Mouse (Mus musculus) olfactory bulb, adult 2 months (tissue): ENCODE measurements around the gene Mnat1. TPM values are rescaled to one million over a fixed set of nuclear protein-coding genes. Genes with fewer than 3 reads are reported as not detected.
A peak's percentile ranks its signal among the peaks of the same experiment; 100 is the strongest.
"Not testable (repeated sequence)": the region's sequence is repeated elsewhere in the genome, so short reads cannot be mapped to it uniquely, and the experiment has no call there.

Source experiments
- H3K27ac ChIP-seq: fragments of 200-500 bp; 2 replicates; pipeline ENCODE4 v1.5.1; 2012; ENCODE audit warnings: low read depth, low read length; ENCODE audit not compliant: insufficient read depth
- H3K4me1 ChIP-seq: fragments of 200-500 bp; 2 replicates; pipeline ENCODE4 v1.6.1; 2012; ENCODE audit warnings: low read length; ENCODE audit not compliant: control insufficient read depth, insufficient read depth
- H3K4me3 ChIP-seq: fragments of 200-500 bp; 2 replicates; pipeline ENCODE4 v1.5.1; 2012; ENCODE audit warnings: mild to moderate bottlenecking, low read depth, low read length, moderate library complexity; ENCODE audit not compliant: insufficient read depth
- CTCF ChIP-seq: fragments of 200-500 bp; IDR thresholded peaks from 2 replicates; pipeline ENCODE4 v1.5.1; 2012; ENCODE audit warnings: low read depth, mild to moderate bottlenecking, low read length, moderate library complexity; ENCODE audit not compliant: insufficient read depth
- POLR2A ChIP-seq: fragments of 200-500 bp; IDR thresholded peaks from 2 replicates; pipeline ENCODE4 v1.6.1; 2012; ENCODE audit warnings: mild to moderate bottlenecking, low read depth, low read length, moderate library complexity; ENCODE audit not compliant: insufficient read depth
- WGBS: fragments of 180-500 bp; shearing (Covaris S2); methylation state at CpG from one replicate; pipeline ENCODE4 v1.1.7; 2018; 5-methylcytosine and 5-hydroxymethylcytosine counted together
- polyA plus RNA-seq: library from polyadenylated mRNA; stranded (reverse); fragments of >200 nt; gene quantifications from 2 replicates; pipeline ENCODE4 v1.2.4, GENCODE M21; 2012; ENCODE audit warnings: low replicate concordance; ENCODE audit not compliant: missing spikeins, insufficient read depth, insufficient read length

Mnat1 gene
- polyA plus RNA-seq: not detected in 2 replicates

DNA sequence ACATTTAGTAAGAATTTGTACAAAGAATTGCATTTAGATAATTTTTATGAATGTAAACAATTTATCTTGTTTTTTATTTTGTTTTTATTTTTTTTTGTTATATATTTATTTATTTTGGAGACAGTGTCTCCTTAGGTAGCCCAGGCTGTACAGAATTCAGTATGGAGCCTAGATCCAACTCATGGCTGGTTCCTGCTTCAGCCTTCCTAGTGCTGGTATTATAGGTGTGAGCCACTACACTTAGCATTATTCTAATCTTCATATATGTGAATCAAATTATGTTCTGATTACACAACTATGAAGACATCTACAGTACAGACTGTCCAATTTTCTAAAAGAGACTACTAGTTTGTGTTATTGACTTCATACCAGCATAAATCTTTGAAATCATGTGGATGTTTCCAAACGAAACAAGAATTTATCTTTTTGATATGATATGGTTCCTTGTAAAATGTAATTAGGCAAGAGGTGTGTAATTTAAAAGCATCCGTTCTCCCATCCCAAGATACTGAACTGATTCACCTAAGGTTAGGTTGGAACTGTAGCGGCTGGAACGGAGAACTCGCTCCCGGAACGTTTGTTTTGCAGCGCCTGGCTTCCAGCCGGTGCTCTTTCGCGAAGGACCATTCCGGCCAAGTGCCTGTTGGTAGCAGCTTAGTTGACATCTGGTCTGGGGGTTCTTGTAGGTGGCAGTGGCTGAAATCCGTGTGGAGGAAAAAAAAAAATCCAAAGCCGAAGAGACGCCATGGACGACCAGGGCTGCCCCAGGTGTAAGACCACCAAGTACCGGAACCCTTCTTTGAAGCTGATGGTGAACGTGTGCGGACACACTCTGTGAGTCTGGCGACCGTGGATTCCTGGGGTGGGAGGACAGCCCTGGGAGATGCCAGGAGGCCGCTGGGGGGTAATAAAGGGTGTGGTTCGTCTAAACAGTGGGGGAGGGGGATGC, at the start of gene Mnat1:
Gene Mnat1, plus strand, starts transcription at position 625 of the 949 bp plus-strand sequence.
- Histone ChIP-seq H3K4me3 (peak within 1 kb of the TSS; percentile 87), H3K4me1 (peaks cover 5% of the 10 kb centered on the region), H3K27ac (no peak within 1 kb of the TSS)
- peak; percentile 41 for TF ChIP-seq POLR2A
- no peak for TF ChIP-seq CTCF
- 1% methylated on average over 23 of the region's 23 CpGs for WGBS

- not testable (repeated sequence) for H3K4me1 ChIP-seq, H3K4me3 ChIP-seq, H3K27ac ChIP-seq
- 90% methylated on average over 4 of the region's 4 CpGs for WGBS
These were observed 41.7 kb upstream of the Mnat1 start for GRCm38 (mm10) chr12:73081828-73082227.

GRCm38 (mm10) chr12:73083773-73084172, 39.7 kb upstream of the Mnat1 start:
- no peak overlapping the region for H3K4me3 ChIP-seq
- WGBS: 86% methylated on average over 4 of the region's 4 CpGs
- TF ChIP-seq POLR2A: no peak
- no peak for TF ChIP-seq CTCF
- no peak overlapping the region for H3K27ac ChIP-seq
- no peaks in the 10 kb centered on the region for H3K4me1 ChIP-seq

DNA sequence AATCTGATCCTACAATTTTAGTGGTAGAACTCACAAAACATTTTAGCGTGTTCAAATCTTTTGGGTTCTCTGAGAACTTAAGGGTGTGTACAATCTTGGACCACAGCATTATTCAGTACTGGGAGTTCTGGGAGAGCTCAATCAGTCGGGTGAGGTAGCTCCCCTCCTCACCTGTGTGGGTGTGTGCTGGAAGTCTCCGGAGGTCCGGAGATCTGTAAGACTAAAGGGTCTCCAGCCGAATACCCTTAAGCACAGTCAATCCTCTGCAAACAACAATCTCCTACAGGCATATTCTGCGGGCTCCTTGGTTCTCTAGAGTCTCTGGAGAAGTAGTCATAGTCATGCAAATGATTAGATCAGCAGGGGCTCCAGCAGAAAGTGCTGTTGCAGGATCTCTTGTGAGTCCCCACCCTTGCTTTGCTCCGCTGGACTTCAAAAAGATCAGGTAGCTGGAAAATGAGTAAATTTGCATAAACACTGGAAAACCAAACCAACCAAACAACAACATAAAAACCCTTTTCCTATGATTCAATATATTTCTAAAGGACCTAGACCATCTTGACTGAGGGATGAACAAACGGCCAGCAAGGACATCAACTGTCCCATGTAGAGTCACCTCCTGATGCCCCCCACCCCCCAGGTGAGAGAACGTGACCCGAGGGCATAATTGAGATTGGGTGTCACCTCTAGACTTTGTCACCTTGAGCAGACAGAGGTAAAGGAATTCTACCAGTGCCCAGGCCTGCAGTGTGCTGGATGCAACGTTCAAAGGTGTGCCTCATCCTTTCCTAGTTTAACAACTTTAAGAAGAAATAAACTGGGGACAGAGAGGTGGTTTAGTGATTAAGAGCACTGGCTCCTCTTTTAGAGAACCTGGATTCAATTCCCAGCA, 37.5 kb upstream of the Mnat1 start:
- TF ChIP-seq CTCF: no peak
- no peak for TF ChIP-seq POLR2A
- H3K27ac ChIP-seq: no peak overlapping the region
- 27% methylated on average over 11 of the region's 11 CpGs for WGBS

GRCm38 (mm10) chr12:73087086-73087485, 36.4 kb upstream of the Mnat1 start:
- TF ChIP-seq POLR2A: no peak
- TF ChIP-seq CTCF: no peak
- H3K4me3 ChIP-seq: no peak overlapping the region
- H3K27ac ChIP-seq: no peak overlapping the region
- 90% methylated on average over 7 of the region's 7 CpGs for WGBS
- no peaks in the 10 kb centered on the region for H3K4me1 ChIP-seq

More for the DNA sequence above, 37.5 kb upstream of the Mnat1 start:
- Histone ChIP-seq H3K4me3 (no peak overlapping the region), H3K4me1 (no peaks in the 10 kb centered on the region)

DNA sequence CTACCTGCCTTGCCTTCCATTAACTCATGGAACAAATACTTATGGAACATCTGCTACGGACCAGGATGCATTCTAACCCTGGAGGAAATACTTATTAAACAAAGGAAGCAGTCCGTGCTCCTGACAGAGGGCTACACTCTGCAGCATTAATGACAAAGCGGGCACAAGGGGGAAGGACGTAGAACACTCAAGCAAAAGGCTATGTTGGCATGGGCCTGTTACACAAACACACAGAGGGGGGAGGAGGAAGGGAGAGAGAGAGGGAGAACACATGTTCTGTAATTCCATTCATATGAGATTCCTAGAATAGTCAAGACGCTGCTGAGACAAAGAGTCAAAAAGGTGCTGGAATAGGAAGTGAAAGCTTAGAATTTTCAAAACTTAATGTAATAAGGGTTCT, 35.0 kb upstream of the Mnat1 start:
- TF ChIP-seq CTCF: no peak
- no peak for TF ChIP-seq POLR2A
- H3K4me3 ChIP-seq: no peak overlapping the region
- 75% methylated on average over 5 of the region's 5 CpGs for WGBS
- H3K27ac ChIP-seq: no peak overlapping the region
- H3K4me1 ChIP-seq: no peaks in the 10 kb centered on the region

- no peaks in the 10 kb centered on the region for H3K4me1 ChIP-seq
- H3K27ac ChIP-seq: no peak overlapping the region
- no peak overlapping the region for H3K4me3 ChIP-seq
- WGBS: 66% methylated on average over 5 of the region's 5 CpGs
- TF ChIP-seq CTCF: no peak
- no peak for TF ChIP-seq POLR2A
These were observed 34.6 kb upstream of the Mnat1 start for GRCm38 (mm10) chr12:73088911-73089310.

GRCm38 (mm10) chr12:73090672-73091335, 32.7 kb upstream of the Mnat1 start:
- Histone ChIP-seq H3K27ac (no peak overlapping the region), H3K4me1 (no peaks in the 10 kb centered on the region), H3K4me3 (no peak overlapping the region)
- WGBS: 82% methylated on average over 7 of the region's 7 CpGs
- TF ChIP-seq POLR2A (no peak), CTCF (no peak)
